ENCODE assay signal across 22 mouse cellular contexts in genomic region chr11:63388247-63388646, GRCm38 (mm10).
"Had no signal": no experiment of that assay in that cellular context is flagged by ENCODE, and none has a peak within 500 bp of the region (broad histone marks: within the 10 kb centered on the region; RNA-seq: fewer than 3 reads in every experiment).

No protein-coding gene starts in this region.

- H3K9ac ChIP-seq: heart, embryonic 12.5 days; hindbrain, embryonic 12.5 days; hindbrain, embryonic 15.5 days; limb, embryonic 13.5 days; liver, embryonic 12.5 days; liver, embryonic 14.5 days had no signal

- ATAC-seq: hindbrain, postnatal 0 days; intestine, embryonic 16.5 days; liver, embryonic 12.5 days had no signal

- H3K4me1 ChIP-seq: heart, embryonic 10.5 days; heart, embryonic 12.5 days; hindbrain, embryonic 10.5 days; hindbrain, embryonic 12.5 days; hindbrain, embryonic 15.5 days; limb, embryonic 13.5 days; liver, embryonic 12.5 days had no signal

- H3K27me3 ChIP-seq: hindbrain, embryonic 12.5 days; hindbrain, embryonic 15.5 days; liver, embryonic 12.5 days had no signal

- H3K4me3 ChIP-seq: gastrocnemius, adult 2 months; heart, embryonic 10.5 days; heart, embryonic 12.5 days; hindbrain, embryonic 10.5 days; hindbrain, embryonic 12.5 days; hindbrain, embryonic 15.5 days; layer of hippocampus, adult 2 months; left cerebral cortex, adult 2 months; limb, embryonic 13.5 days; liver, embryonic 12.5 days had no signal

- H3K4me2 ChIP-seq: heart, embryonic 12.5 days; hindbrain, embryonic 12.5 days; hindbrain, embryonic 15.5 days; limb, embryonic 13.5 days; liver, embryonic 12.5 days had no signal

- H3K9me3 ChIP-seq: heart, embryonic 10.5 days; heart, embryonic 12.5 days; hindbrain, embryonic 10.5 days; hindbrain, embryonic 12.5 days; hindbrain, embryonic 15.5 days; limb, embryonic 13.5 days; liver, embryonic 12.5 days had no signal

- DNase-seq: gastrocnemius, adult 2 months; gastrocnemius, postnatal 10 days; gastrocnemius, postnatal 25 days; heart, adult 18-20 months; heart, postnatal 10 days; heart, postnatal 4 days; kidney, adult 11 months; kidney, adult 8-10 months; kidney, postnatal 14 days; kidney, postnatal 36 days had no signal

- H3K36me3 ChIP-seq: heart, embryonic 10.5 days; heart, embryonic 12.5 days; hindbrain, embryonic 10.5 days; hindbrain, embryonic 12.5 days; hindbrain, embryonic 15.5 days; limb, embryonic 13.5 days; liver, embryonic 12.5 days had no signal

- H3K27ac ChIP-seq: gastrocnemius, adult 2 months; heart, embryonic 10.5 days; hindbrain, embryonic 10.5 days; hindbrain, embryonic 12.5 days; hindbrain, embryonic 15.5 days; hindbrain, postnatal 0 days; layer of hippocampus, adult 2 months; left cerebral cortex, adult 2 months; limb, embryonic 13.5 days; liver, embryonic 12.5 days; liver, embryonic 14.5 days had no signal
